Mouse (Mus musculus): ENCODE measurements at regions not wholly inside any gene's neighbourhood (a gene's known extent, or its start where the extent isn't known, plus 50 kb on each side); places are given as distances from the start of the nearest gene placed in this dataset.

DNA sequence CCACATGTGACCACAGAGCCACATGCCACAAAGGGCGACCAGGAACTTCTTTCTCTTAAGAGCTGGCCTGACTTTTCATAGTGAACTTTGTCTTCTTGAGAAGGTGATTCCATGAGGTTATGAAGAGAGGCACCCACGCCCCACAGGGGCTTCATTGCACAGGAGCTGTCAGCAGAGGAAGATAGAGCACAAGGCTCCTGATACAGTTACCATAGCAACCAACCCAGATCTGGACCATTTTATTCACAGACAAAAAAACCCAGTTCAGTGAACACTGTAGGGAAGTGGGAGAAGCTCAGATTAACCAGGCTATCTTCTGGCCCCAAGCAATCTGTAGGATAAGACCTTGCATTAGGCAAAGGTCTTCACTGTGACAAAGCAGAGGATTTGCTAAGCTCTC, 179.2 kb downstream of the Il20rb start:
- no peak for TF ChIP-seq ZKSCAN1 (IDR thresholded peaks at IDR 0.05; ENCODE audit: low read depth, low read length)
- no peak for TF ChIP-seq CTCF (IDR thresholded peaks at IDR 0.05 in 2 of 3, conservative IDR thresholded peaks at IDR 0.05 in 1 of 3; ENCODE audit: control insufficient read depth in 1 of 3, insufficient read depth in 1 of 3, low read depth in 2 of 3, low read length in 3 of 3, poor library complexity in 1 of 3, severe bottlenecking in 1 of 3)
- no peak for TF ChIP-seq TAL1 (IDR thresholded peaks at IDR 0.05; ENCODE audit: low read length)
- TF ChIP-seq POLR2A (IDR thresholded peaks at IDR 0.05; ENCODE audit: control insufficient read depth in 1 of 2, insufficient read depth in 1 of 2, low read depth in 1 of 2, low read length in 2 of 2, poor library complexity in 1 of 2), result no peak
- no peak for TF ChIP-seq JUND (IDR thresholded peaks at IDR 0.05; ENCODE audit: low read depth, low read length)
- TF ChIP-seq MEF2A (IDR thresholded peaks at IDR 0.05; ENCODE audit: extremely low read depth, insufficient replicate concordance, low read depth, low read length, poor library complexity, severe bottlenecking), result no peak
- no peak for TF ChIP-seq EP300 (IDR thresholded peaks at IDR 0.05; ENCODE audit: low read depth in 1 of 2, low read length in 2 of 2)
- no peak for TF ChIP-seq NRF1 (IDR thresholded peaks at IDR 0.05; ENCODE audit: insufficient read depth, low read depth, low read length, poor library complexity, severe bottlenecking)
- TF ChIP-seq MYB (IDR thresholded peaks at IDR 0.05; ENCODE audit: low read depth, low read length), result no peak
- no peak for TF ChIP-seq SMC3 (IDR thresholded peaks at IDR 0.05; ENCODE audit: low read depth, low read length)
- no peak for TF ChIP-seq MAX (IDR thresholded peaks at IDR 0.05; ENCODE audit: low read length)
- no peak for TF ChIP-seq CHD2 (IDR thresholded peaks at IDR 0.05; ENCODE audit: low read length)
- no peak for TF ChIP-seq HCFC1 (IDR thresholded peaks at IDR 0.05; ENCODE audit: low read depth, low read length)
